Mouse (Mus musculus): ENCODE results near the gene Clmn. TPM values are rescaled to one million over a fixed set of nuclear protein-coding genes. Genes with fewer than 3 reads are reported as not detected.
"Not testable (repeated sequence)": the region's sequence is repeated elsewhere in the genome, so short reads cannot be mapped to it uniquely, and the experiment has no call there.

The Clmn gene
- total RNA-seq, 2 experiments from 2014 or later, result 14.4 to 18.3 TPM

GRCm38 (mm10) chr12:104751814-104752765 is 112.8 kb downstream of the Clmn start, which contains the start of gene Dicer1:
TSS of gene Dicer1 (minus strand) at chr12:104751952.
- peak; percentile 99 for DNase-seq

GRCm38 (mm10) chr12:104751331-104751813 is 113.5 kb downstream of the Clmn start:
- DNase-seq, result no peak

DNA sequence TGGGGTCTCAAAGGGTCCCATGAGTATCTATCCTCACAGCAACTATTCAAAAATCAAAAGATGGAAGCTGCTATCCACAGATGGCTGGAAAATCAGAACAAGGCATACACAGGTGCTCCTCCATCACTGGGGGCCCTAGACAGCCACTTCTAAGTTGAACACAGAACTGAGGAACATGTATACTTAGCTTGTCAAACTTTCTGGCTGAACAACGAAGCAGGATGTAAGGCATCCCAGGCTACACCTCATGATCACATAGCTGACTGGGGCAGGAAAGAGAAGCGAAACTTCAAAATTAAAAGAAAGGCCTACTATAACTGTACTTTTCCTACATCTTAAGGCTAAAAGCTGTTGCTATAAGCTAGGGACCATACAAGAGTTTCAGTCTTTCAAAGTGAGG is 115.9 kb downstream of the Clmn start:
- DNase-seq, result no peak

DNA sequence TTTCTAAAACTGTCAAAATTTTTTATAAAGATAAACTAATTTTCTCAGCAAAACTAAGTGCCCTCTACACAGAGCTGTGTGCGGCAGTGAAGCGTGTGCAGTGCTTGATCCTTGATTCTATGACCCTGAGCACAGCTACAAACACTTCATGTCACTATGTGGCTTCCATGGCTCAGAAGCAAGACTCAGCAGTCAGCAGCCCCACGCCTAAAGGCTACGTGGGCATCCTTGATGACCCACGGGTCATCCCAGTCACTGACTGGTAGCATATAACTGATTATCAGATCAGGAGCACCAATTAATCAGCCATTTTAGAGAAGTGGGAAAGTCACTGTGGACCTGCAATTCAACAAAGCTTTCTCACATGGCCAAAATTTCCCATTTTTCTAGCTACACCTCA is 117.6 kb downstream of the Clmn start:
- no peak for DNase-seq

DNA sequence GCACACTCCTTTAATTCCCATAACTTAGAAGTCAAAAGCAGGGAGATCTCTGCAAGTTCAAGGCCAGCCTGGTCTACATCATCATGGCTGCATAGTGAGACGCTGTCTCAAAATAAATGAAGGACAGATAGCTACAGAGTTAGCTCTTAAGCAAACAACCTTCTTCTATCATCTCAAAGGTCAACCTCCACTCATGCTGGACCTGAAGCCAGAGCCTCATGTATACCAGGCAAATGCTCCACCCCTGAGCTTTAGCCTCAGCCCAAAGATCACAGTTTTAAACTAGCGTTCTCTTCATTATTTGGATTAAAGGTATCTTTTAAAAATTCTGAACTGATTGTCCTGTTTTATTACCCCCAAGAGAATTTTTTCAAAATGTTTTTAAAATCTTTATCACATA is 118.3 kb downstream of the Clmn start:
- no peak for DNase-seq

DNA sequence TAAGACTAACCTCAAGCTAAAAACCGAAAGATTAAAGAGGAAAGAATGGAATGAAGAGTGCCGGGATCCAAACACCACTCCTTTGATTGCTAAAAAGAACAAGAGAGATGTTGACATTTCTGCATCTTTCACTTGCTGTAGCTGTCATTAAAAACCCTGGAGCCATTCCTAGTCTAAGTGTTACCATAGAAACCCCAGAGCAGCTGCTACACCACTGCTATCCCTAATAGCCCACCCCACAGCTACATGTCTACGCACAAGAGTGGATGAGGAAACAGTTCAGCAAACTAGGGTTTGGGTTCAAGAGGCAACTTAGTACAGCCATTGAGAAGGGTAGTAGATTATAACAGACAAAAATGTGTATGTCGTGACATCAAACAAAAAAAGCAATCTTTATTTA is 121.2 kb downstream of the Clmn start:
- DNase-seq, result no peak

DNA sequence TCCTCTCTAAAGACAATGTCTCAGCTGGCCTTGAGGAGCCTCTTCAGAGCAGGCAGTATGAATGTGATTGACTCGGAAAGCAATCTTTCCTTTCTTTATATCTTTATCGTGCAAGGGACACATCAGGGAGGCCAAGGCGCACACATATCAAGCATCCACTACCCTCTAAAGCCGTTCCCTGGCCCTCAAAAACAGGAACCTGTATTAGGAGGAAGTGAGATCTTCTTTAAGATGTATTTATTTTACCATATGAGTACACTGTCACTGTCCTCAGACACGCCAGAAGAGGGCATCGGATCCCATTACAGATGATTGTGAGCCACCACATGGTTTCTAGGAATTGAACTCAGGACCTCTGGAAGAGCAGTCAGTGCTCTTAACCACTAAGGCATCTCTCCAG is 122.6 kb downstream of the Clmn start:
- no peak for DNase-seq

DNA sequence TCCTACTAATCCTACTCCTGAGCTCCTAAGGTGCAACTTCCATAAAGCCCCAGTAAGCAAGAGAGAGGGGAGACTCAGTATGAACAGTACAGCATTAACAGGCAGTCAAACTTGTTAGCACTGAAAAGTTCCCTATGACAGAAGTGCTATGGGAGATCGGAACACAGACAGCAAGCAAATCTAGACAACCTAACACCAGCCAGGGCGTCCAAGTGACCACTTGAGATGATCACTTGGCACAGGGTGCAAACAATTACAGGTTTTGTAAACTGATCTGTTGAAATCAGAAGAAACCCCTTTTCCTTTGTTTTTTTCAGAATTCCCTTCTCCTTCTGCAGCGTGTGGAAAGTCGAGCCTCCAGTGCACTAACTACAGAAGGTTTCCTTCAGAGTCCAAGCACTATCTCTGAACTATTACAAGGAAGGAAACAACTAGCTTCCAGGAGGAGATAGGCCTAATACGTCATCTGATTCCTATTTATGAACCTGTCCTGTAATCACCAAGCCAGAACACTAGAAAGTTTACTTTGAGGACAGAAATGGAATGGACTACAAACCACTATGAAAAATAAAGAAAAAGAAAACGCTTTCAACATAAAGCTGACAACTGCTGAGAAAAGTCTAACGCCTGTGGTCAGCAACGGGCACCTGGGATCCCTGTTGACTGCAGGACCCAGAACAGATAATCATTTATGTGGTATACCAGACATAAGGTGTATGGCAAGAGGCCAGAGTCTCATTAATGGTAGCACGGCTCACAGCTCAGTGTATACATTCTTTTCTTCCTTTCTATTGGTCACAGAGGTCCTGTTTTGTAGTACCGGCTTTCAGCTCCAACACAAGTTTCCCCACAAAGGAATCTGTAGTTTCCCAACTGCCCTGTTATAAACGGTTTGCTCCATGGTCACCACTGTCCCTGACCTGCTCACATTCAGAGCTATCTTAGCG is 123.8 kb downstream of the Clmn start:
- DNase-seq, result no peak

- DNase-seq, result no peak
Observed at GRCm38 (mm10) chr12:104738931-104739330, 125.9 kb downstream of the Clmn start.

DNA sequence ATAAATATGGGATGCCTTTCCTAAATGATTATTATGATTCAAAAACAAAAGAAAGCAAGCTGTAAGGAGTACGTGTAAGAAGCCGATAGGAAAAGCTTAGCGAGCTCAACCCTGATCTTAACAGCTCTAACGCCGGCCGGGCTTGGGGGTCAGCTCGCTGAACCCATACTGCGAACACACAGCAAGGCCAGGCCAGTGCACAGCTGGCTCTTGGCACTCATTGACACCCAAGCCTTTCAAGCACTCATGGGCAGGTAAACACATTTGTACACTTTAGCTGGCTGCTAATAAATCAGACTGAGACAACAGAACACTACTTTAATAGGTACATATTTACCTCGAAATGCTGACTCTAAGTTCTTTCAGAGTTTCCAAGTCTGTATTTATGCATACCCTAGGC is 126.4 kb downstream of the Clmn start:
- DNase-seq, result no peak

DNA sequence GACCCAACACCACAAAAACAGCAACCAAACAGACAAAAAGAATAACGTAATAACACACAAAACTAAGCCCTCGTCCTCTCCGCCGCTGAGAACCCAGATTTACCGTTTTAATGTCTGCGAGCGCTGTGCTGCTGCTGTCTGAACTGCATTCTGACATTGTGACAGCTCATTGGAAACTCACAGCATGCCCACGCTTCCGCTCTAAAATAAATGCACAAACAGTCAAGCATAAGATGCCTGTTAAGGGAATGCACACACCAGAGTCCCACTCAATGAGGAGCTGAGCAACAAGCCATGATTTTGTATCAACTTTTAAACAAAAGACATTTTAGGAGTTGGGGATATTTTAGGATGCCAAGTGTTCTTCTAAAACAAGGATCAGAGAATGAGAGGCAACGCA is 127.2 kb downstream of the Clmn start:
- no peak for DNase-seq

DNA sequence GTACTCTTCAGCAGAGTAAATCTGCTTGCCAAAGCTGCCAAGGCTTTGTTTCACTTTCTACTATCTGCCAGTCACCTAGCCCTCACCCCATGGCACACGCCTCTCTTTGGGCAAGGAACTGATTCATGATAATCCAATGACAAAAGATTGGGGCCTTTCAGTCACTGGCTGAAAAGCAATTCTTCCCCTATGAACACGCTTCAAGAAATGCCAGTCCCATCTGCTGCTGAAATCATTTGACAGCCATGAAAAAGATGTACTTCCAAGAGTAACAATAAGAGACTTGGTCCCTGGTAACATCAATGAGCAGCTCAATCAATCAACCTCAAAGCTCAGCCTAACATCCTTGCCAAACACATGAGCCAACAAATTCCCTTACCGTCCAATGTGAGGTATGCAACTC is 128.9 kb downstream of the Clmn start:
- DNase-seq, result no peak

DNA sequence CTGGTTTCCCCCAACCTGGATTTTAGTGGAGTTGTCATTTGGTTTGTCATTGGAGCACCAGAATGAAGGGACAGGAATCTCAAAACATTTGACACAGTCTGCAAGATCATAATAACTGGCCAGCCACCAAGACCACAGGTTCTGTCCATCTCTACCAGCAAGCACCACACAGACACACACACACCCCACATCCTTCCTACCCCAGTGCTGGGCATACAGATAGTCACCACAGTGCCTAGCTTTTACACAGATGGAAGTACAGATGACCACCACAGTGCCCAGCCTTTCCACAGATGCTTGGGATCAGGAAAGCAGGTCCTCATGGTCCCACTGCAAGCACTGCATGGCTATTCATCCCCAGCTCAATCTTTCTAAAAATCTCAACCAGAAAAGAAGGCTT is 131.7 kb downstream of the Clmn start:
- DNase-seq, result no peak

- no peak for DNase-seq
Observed at GRCm38 (mm10) chr12:104731782-104732181, 133.1 kb downstream of the Clmn start.

GRCm38 (mm10) chr12:104726436-104726835 is 138.4 kb downstream of the Clmn start:
- DNase-seq, result not testable (repeated sequence)

DNA sequence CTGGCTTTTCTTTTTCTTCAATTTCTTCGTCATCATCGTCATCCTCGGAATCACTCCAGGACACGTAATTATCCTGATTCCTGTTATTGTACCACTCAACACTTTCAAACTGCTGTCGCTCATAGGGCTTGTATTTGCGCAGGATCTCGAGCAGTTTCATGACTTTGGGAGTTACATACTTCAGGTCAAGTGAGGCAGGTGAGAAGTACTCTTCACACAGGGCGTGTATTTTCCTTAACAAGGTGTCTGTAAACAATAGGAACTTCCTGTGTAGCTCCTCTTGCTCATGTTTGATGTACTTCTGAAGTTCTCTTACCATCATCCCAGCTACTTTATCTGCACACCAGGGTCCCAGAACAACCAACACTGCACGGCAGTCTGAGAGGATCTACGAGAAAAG is 142.8 kb downstream of the Clmn start:
- no peak for DNase-seq

DNA sequence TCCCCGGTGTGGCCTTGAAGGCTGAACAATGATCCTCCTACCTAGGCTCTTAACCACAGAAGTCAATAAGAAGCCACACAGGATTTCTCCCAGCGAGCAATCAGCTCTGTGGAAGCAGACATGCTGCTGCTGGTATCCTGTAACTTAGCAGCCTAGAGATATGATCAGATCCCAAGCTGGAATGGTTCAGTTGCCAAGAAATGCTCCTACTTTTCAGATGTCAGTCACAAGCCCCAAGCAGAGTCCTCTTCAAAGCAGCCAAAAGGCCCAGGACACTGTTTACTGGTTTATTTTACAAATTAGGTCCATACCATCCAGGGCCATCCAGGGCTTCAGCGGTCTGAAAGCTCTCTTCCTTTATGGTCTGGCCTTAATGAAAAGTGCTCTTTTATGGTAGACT is 143.9 kb downstream of the Clmn start:
- no peak for DNase-seq

DNA sequence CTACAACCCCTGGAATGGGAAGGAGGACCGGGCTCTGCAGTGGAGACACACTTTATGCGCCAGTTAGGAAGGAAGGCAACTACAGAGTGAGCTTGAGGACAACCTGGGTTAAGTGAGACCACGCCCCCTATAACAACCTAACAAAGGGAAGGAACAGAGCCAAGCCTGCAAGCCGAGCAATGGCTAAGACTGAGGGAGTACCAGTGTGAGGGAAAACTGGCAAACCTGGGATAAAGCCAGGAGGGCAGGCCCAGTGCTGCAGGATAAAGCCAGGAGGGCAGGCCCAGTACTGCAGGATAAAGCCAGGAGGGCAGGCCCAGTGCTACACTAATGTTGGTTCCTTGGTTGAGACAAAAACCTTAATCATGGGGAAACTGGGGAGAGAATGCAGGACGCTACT is 145.9 kb downstream of the Clmn start:
- DNase-seq, result peak; percentile 30

GRCm38 (mm10) chr12:104716409-104716808 is 148.5 kb downstream of the Clmn start:
- DNase-seq, result no peak

DNA sequence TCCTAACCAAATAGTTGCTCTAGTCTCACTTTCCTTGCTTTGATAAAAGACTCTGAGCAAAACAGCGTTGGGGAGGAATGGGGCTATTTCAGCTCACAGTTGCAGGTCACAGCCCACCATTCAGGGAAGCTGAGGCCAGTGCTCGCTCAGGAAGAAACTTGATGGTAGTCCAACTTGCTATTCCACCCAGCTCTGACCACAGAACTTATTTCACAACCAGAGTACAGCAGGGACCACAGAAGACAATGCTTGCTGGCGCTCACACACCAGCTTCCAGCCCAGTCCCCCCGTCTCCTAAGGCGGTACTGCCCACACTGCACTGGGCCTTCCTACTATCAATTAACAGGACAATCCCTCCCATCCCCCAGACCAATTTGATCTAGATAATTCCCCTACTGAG is 149.4 kb downstream of the Clmn start:
- DNase-seq, result no peak

All from adrenal gland, postnatal 10 days (tissue).